Mouse (Mus musculus) midbrain, embryonic 11.5 days (tissue): ENCODE results near the gene Prss48. TPM values are rescaled to one million over a fixed set of nuclear protein-coding genes. Genes with fewer than 3 reads are reported as not detected.
A peak's percentile ranks its signal among the peaks of the same experiment; 100 is the strongest.
"Not testable (repeated sequence)": the region's sequence is repeated elsewhere in the genome, so short reads cannot be mapped to it uniquely, and the experiment has no call there.

Experiments
- ATAC-seq: fragments of 200-750 bp; cut with Nextera tagmentation; 2 replicates; pipeline ENCODE4 v1.8.0; 2017; ENCODE audit warnings: moderate TSS enrichment, moderate library complexity; ENCODE audit not compliant: low FRiP score
- DNase-seq: peaks from one replicate; pipeline ENCODE4 v3.0.0; 2015; ENCODE audit warnings: low spot score; ENCODE audit errors: missing footprints
- H3K27ac ChIP-seq: fragments of 300-500 bp; sonication (generic); 2 replicates; pipeline ENCODE4 v1.5.1; 2014; ENCODE audit warnings: low read depth, low read length
- H3K27me3 ChIP-seq: fragments of 300-500 bp; sonication (generic); 2 replicates; pipeline ENCODE4 v1.6.1; 2014; ENCODE audit warnings: mild to moderate bottlenecking, low read length, moderate library complexity, mixed read lengths; ENCODE audit not compliant: control insufficient read depth, insufficient read depth
- H3K36me3 ChIP-seq: fragments of 300-500 bp; sonication (generic); 2 replicates; pipeline ENCODE4 v1.6.1; 2014; ENCODE audit warnings: mild to moderate bottlenecking, low read length, moderate library complexity, mixed read lengths; ENCODE audit not compliant: control insufficient read depth, insufficient read depth
- H3K4me1 ChIP-seq: fragments of 300-500 bp; sonication (generic); 2 replicates; pipeline ENCODE4 v1.6.1; 2014; ENCODE audit warnings: low read length; ENCODE audit not compliant: control insufficient read depth, insufficient read depth
- H3K4me2 ChIP-seq: fragments of 300-500 bp; sonication (generic); 2 replicates; pipeline ENCODE4 v1.6.1; 2014; ENCODE audit warnings: mild to moderate bottlenecking, moderate library complexity
- H3K4me3 ChIP-seq: fragments of 300-500 bp; sonication (generic); 2 replicates; pipeline ENCODE4 v1.5.1; 2014; ENCODE audit warnings: low read depth, low read length
- H3K9ac ChIP-seq: fragments of 300-500 bp; sonication (generic); 2 replicates; pipeline ENCODE4 v1.6.1; 2014; ENCODE audit warnings: low read length
- H3K9me3 ChIP-seq: fragments of 300-500 bp; sonication (generic); 2 replicates; pipeline ENCODE4 v1.6.1; 2016; ENCODE audit warnings: low read length; ENCODE audit not compliant: control insufficient read depth
- WGBS: fragments of 180-500 bp; shearing (Covaris S2); extraction: QIAGEN DNeasy Blood & Tissue Kit; methylation state at CpG from one replicate; pipeline ENCODE4 v1.1.7; 2014; 5-methylcytosine and 5-hydroxymethylcytosine counted together
- polyA plus RNA-seq: library from polyadenylated mRNA; unstranded; fragments of >200 nt; fragmentation: Nextera tagmentation; extraction: Ambion mirVana; gene quantifications from 2 replicates; pipeline ENCODE4 v1.2.1, GENCODE M21; 2014

Gene Prss48
- polyA plus RNA-seq, 1 experiment from 2014 or later: not detected

GRCm38 (mm10) chr3:85991140-85991801, 11.0 kb downstream of the Prss48 start:
- no peak overlapping the region for H3K4me2 ChIP-seq
- no peak for ATAC-seq
- no peaks in the 10 kb centered on the region for H3K9me3 ChIP-seq
- no peak overlapping the region for H3K9ac ChIP-seq
- H3K36me3 ChIP-seq: no peaks in the 10 kb centered on the region
- H3K4me1 ChIP-seq: no peaks in the 10 kb centered on the region
- no peaks in the 10 kb centered on the region for H3K27me3 ChIP-seq
- 80% methylated on average over 6 of the region's 6 CpGs for WGBS
- no peak overlapping the region for H3K4me3 ChIP-seq
- no peak for DNase-seq
- no peak overlapping the region for H3K27ac ChIP-seq

GRCm38 (mm10) chr3:85987225-85987624, 15.1 kb downstream of the Prss48 start:
- no peaks in the 10 kb centered on the region for H3K4me1 ChIP-seq
- no peak for DNase-seq
- H3K9me3 ChIP-seq: no peaks in the 10 kb centered on the region
- no peak for ATAC-seq
- H3K27ac ChIP-seq: no peak overlapping the region
- H3K4me2 ChIP-seq: no peak overlapping the region
- H3K27me3 ChIP-seq: no peaks in the 10 kb centered on the region
- 82% methylated on average over 2 of the region's 2 CpGs for WGBS
- no peaks in the 10 kb centered on the region for H3K36me3 ChIP-seq
- H3K4me3 ChIP-seq: no peak overlapping the region
- no peak overlapping the region for H3K9ac ChIP-seq

- DNase-seq (no peak), ATAC-seq (no peak)
- Histone ChIP-seq H3K27ac (no peak overlapping the region), H3K4me2 (no peak overlapping the region), H3K36me3 (no peaks in the 10 kb centered on the region), H3K4me1 (no peaks in the 10 kb centered on the region), H3K27me3 (no peaks in the 10 kb centered on the region), H3K9ac (no peak overlapping the region), H3K4me3 (no peak overlapping the region), H3K9me3 (no peaks in the 10 kb centered on the region)
- 92% methylated on average over 6 of the region's 6 CpGs for WGBS
Observed at GRCm38 (mm10) chr3:85984537-85984936, 17.8 kb downstream of the Prss48 start.

- not testable (repeated sequence) for H3K9me3 ChIP-seq, H3K4me1 ChIP-seq, H3K9ac ChIP-seq, DNase-seq, H3K36me3 ChIP-seq, H3K27ac ChIP-seq, H3K4me2 ChIP-seq, H3K27me3 ChIP-seq, ATAC-seq, H3K4me3 ChIP-seq
- WGBS: 78% methylated on average over 3 of the region's 3 CpGs
Observed at GRCm38 (mm10) chr3:85981761-85982160, 20.5 kb downstream of the Prss48 start.

GRCm38 (mm10) chr3:85980036-85980435, 22.3 kb downstream of the Prss48 start:
- no peaks in the 10 kb centered on the region for H3K27me3 ChIP-seq
- no peak overlapping the region for H3K9ac ChIP-seq
- no peaks in the 10 kb centered on the region for H3K4me1 ChIP-seq
- H3K4me3 ChIP-seq: no peak overlapping the region
- H3K36me3 ChIP-seq: no peaks in the 10 kb centered on the region
- ATAC-seq: no peak
- DNase-seq: no peak
- H3K27ac ChIP-seq: no peak overlapping the region
- H3K9me3 ChIP-seq: no peaks in the 10 kb centered on the region
- WGBS: 94% methylated on average over 4 of the region's 4 CpGs
- no peak overlapping the region for H3K4me2 ChIP-seq

GRCm38 (mm10) chr3:85974451-85974850, 27.8 kb downstream of the Prss48 start:
- no peaks in the 10 kb centered on the region for H3K27me3 ChIP-seq
- no peaks in the 10 kb centered on the region; the same call in 1 of the 2 replicates for H3K4me1 ChIP-seq
- no peaks in the 10 kb centered on the region for H3K36me3 ChIP-seq
- no peak for ATAC-seq
- no peak for DNase-seq
- H3K4me2 ChIP-seq: no peak overlapping the region
- H3K27ac ChIP-seq: no peak overlapping the region
- H3K9me3 ChIP-seq: no peaks in the 10 kb centered on the region
- no peak overlapping the region for H3K4me3 ChIP-seq
- 80% methylated on average over 4 of the region's 4 CpGs for WGBS
- no peak overlapping the region for H3K9ac ChIP-seq

- no peak overlapping the region for H3K4me3 ChIP-seq
- no peak for DNase-seq
- no peak for ATAC-seq
- H3K4me2 ChIP-seq: no peak overlapping the region
- no peaks in the 10 kb centered on the region for H3K27me3 ChIP-seq
- WGBS: 87% methylated on average over 10 of the region's 10 CpGs
- no peaks in the 10 kb centered on the region for H3K9me3 ChIP-seq
- H3K9ac ChIP-seq: no peak overlapping the region
- no peaks in the 10 kb centered on the region for H3K36me3 ChIP-seq
- no peaks in the 10 kb centered on the region; the same call in 1 of the 2 replicates for H3K4me1 ChIP-seq
- H3K27ac ChIP-seq: no peak overlapping the region
Observed at GRCm38 (mm10) chr3:85973376-85974140, 28.7 kb downstream of the Prss48 start.

- H3K4me1 ChIP-seq: no peaks in the 10 kb centered on the region; the same call in 1 of the 2 replicates
- no peaks in the 10 kb centered on the region for H3K36me3 ChIP-seq
- H3K9ac ChIP-seq: peak overlapping the region; percentile 83
- H3K27ac ChIP-seq: no peak overlapping the region
- H3K27me3 ChIP-seq: no peaks in the 10 kb centered on the region
- peak overlapping the region; percentile 65 for H3K4me3 ChIP-seq
- DNase-seq: no peak
- WGBS: 4% methylated on average over 13 of the region's 13 CpGs
- peak overlapping the region; percentile 89 for H3K4me2 ChIP-seq
- peak; percentile 47; the same call in 1 of the 2 replicates for ATAC-seq
- H3K9me3 ChIP-seq: no peaks in the 10 kb centered on the region
Observed at GRCm38 (mm10) chr3:85971599-85971975, 30.7 kb downstream of the Prss48 start.
